Mouse (Mus musculus): ENCODE data around the gene Acsf2. TPM values are rescaled to one million over a fixed set of nuclear protein-coding genes. Genes with fewer than 3 reads are reported as not detected.

The Acsf2 gene
- 6.8 TPM for polyA plus RNA-seq (2017; shearing (Covaris generic))

DNA sequence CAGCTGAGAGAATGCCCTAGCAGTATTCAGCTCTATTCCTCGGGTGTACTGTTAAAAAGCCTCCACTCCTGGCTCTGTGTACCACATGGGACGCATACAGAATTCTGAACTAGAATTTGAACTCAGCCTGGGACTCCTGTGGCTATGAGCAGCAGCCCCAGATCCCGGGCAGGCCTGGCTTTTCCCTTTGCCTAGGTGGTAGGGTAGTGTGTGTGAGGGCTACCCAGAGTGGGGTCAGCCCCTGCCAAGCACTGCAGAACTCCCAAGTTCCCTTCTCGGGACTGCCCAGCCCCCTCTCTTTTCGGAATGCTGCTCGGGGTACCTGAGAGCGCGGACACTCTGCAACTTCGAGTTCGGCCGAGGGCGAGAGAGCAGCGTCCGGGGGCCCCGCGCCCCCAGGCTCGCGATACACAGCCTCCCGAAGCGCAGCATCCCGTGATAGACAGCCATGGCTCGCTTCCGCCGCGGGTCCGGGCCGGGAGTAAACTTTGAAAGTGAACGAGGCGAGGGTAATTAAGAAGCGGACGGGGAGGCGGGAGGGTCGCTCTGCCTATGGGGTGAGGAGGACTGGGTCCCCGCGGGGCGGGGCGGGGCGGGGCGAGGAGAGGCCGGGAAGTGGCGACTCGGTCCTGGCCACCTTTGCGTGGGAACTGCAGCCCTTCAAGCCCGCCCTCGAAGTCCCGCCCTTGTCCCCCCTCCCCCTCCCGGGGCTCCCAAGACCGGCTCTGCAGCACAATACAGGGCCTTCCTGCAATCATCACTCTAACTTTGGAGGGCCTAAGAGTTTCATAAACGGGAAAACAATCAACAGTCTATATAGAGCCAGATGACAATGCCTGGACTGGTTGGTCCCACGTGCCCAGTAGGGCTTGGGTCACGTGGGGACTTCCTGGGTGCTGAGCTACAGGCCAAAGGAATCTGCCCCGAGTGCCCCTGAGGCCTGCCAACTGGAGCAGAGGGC lies at the start of gene Acsf2:
Acsf2 (minus strand) TSS at position 551 of the 961 bp plus-strand sequence.

DNA sequence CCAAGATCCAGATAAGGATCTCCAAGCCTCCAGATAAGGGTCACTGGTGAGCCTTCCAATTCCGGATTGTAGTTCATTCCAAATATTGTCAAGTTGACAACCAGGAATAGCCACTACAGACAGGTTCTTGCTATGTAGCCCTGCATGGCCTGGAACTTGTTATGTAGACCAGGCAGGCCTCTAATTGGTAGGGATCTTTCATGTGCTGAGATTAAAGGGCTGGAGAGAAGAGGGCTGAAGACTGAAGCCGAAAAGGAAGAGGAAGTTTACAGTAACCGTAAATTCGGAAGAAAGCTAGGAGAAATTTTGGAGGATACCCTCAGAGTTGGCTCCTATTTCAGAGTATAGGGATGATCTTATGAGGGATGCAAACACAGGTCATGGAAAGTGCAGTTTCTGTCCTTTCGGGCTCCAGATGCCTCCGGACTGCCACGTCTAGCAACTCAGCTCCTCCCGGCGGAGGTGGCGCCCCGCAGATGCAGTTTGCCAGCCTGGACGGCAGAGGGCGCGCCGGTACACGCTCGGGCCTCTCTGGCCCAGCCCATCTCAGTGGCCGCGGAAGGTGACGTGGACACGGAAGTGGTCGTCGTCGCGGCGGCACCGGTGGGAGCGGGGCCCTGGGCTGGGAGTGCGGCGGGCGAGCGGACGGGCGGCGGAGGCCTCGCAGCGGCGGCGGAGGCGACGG lies 27.7 kb upstream of the Acsf2 start, which contains the start of gene Lrrc59:
Lrrc59 (plus strand) TSS at position 569 of the 685 bp plus-strand sequence.

DNA sequence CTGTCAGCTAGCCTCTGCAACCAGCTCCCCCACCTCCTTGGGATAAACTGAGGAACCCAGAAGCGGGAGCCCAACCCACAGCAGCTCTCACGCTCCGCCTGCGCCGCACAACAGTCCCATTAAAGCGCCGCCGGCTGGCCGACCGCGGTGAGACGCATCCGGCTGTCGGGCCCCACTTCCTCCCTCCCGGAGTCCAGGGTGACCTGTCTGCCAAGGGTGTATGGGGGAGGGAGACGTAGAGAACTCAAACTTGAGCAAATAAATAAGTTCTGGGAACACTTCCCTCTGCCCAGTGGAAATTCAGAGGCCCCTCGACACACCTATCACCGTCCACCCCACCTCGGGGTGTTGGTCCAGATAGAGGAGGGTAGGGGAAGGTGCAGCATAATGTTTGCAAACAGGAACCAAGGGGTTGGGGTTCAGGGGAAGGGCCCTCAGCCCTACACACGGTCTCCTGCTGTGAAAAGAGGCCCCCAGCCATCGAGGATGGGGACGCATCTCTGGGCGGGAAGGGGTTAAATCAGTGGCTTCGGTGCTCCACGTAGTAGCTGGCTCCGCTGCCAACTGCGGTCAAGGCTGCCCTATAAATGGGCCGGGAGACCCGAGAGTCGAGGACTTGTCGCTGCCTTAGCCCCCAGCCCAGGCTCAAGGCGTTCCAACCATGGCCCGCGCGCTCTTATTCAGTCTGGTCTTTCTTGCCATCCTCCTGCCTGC lies 37.1 kb downstream of the Acsf2 start, which contains the start of gene Chad:
Chad (plus strand) TSS at position 611 of the 714 bp plus-strand sequence.

DNA sequence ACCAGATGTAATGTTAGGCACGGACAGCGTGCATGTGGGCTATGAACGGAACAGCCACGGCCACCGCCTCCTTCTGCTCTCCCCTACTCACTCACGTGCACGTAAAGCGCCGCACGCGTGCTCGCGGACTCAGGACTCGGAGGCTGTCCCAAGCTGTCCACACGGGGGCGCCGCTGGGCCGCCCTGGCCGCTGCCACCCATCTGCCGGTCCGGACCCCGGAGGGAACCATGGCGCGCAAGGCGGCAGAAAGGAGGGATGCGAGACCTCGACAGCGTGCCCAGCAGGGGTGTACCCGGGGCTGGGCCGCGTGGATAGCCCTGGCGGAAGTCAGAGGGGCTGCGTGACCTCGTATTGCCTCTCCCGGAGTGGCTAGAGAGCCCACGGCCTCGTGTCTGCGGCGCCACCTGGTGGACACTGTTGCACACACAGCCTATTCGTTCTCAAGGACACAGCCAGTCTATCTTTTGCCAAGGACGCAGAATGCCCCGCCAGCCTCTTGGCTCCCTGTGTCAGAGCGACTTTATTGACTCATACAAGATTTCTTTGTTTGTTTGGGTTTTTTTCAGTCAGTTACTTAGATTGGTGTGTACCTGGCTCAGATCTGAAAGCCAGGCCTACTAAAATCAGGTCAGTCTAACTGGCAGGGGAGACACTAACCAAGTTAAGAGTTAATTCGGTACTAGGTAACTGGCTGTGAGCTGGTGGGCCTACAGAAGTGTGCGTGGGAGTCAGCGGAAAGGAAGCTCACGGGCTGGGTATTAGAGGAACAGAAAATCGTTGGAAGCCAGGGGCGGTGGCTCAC lies 52.6 kb downstream of the Acsf2 start, which contains the start of gene Rsad1:
Rsad1 (minus strand) TSS at position 368 of the 803 bp plus-strand sequence.

DNA sequence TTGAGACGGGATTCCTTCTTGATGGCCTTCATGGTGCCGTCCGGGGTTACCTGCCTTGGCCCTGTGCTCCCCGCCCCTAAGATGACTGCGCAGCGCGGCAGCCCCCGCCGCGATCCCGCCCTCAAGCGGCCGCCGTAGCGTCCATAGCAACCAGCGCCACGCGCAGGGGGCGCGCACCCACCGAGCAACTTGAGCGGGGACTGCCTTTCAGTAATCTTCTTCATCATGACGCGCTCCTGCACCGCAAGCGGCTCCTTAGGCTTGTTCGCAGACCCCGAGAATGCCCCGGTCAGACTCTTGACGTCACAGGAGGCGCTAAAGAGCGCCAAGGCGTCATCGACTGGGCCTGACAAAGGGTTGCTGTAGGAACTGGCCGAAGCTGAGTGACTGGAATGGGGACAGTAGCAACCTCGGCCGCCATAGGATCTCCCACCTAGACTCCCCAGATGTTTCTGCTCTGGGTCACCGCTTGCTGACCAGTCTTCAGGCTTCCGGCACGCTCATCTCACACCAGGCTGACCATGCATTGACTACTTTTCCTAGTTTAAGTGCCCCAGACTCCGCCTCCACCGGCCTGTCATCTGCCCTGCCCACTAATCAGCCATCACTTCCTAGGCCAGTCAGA lies 80.3 kb downstream of the Acsf2 start, which contains the start of gene Mycbpap:
Mycbpap (minus strand) TSS at position 524 of the 625 bp plus-strand sequence.

Other genes starting within 250 kb of the Acsf2 start
- not detected for gene Abcc3, start 208.9 kb downstream of the Acsf2 start, polyA plus RNA-seq (2017; shearing (Covaris generic))
- gene Cacna1g, start 127.7 kb downstream of the Acsf2 start, polyA plus RNA-seq (2017; shearing (Covaris generic)): 0.04 TPM
- not detected for gene Spata20, start 115.7 kb downstream of the Acsf2 start, polyA plus RNA-seq (2017; shearing (Covaris generic))
- gene Epn3, start 101.9 kb downstream of the Acsf2 start, polyA plus RNA-seq (2017; shearing (Covaris generic)): not detected
- gene Mycbpap, start 80.1 kb downstream of the Acsf2 start, polyA plus RNA-seq (2017; shearing (Covaris generic)): not detected
- gene Rsad1, start 52.6 kb downstream of the Acsf2 start, polyA plus RNA-seq (2017; shearing (Covaris generic)): 2.2 TPM
- gene Chad, start 36.8 kb downstream of the Acsf2 start, polyA plus RNA-seq (2017; shearing (Covaris generic)): not detected
- 66.0 TPM for gene Lrrc59, start 27.9 kb upstream of the Acsf2 start, polyA plus RNA-seq (2017; shearing (Covaris generic))
- gene Mrpl27, start 51.9 kb upstream of the Acsf2 start, polyA plus RNA-seq (2017; shearing (Covaris generic)): 21.9 TPM
- gene Eme1, start 52.1 kb upstream of the Acsf2 start, polyA plus RNA-seq (2017; shearing (Covaris generic)): 0.40 TPM
- 54.8 TPM for gene Xylt2, start 75.6 kb upstream of the Acsf2 start, polyA plus RNA-seq (2017; shearing (Covaris generic))
- not detected for gene Gm11541, start 102.6 kb upstream of the Acsf2 start, polyA plus RNA-seq (2017; shearing (Covaris generic))
- not detected for gene Cdc34b, start 139.9 kb upstream of the Acsf2 start, polyA plus RNA-seq (2017; shearing (Covaris generic))
- gene Tmem92, start 180.8 kb upstream of the Acsf2 start, polyA plus RNA-seq (2017; shearing (Covaris generic)): not detected